Mouse (Mus musculus): ENCODE measurements around the gene Rufy2. TPM values are rescaled to one million over a fixed set of nuclear protein-coding genes. Genes with fewer than 3 reads are reported as not detected.
A peak's percentile ranks its signal among the peaks of the same experiment; 100 is the strongest.

The Rufy2 gene
- total and polyA plus RNA-seq, 3 experiments: 0.57 to 6.5 (median 5.8) TPM

DNA sequence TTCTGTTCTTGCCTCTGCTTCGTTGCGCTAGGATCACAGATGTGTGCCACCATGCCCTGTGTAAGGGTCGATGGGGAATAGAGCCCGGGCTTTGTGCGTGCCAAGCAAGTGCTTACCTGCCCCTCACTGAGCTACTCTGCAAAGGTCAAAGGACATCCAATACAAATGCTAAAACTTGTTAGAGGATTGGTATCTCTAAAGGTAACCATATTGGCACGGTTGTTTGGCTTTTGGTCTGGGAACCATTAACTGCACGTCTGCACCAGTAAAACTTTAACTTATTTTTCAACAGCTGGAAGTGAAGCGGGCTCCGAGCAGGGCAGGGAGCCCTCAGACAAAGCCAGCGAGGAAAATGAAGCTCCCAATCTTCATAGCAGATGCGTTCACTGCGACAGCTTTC lies 81.2 kb downstream of the Rufy2 start:
- Histone ChIP-seq H3K9me3 (replicated peaks) (no peaks in the 10 kb centered on the region), H3K4me1 (ENCODE audit: insufficient read depth, low read depth, low read length) (no peaks in the 10 kb centered on the region), H3K27me3 (ENCODE audit: insufficient read depth, low read length) (peaks cover 6% of the 10 kb centered on the region; the same call in 1 of the 2 replicates), H3K4me3 (ENCODE audit: low read depth, low read length) (no peak overlapping the region), H3K36me3 (replicated peaks) (no peaks in the 10 kb centered on the region)
- DNase-seq (ENCODE audit: low spot score) (no peak), ATAC-seq (ENCODE audit: extremely low read depth, insufficient number of reproducible peaks, low FRiP score, poor library complexity, severe bottlenecking) (no peak)
- TF ChIP-seq CTCF (IDR thresholded peaks at IDR 0.05; ENCODE audit: low read depth, low read length) (no peak), TAL1 (conservative IDR thresholded peaks at IDR 0.05; ENCODE audit: low read depth, low read length) (no peak), POLR2AphosphoS5 (IDR thresholded peaks at IDR 0.05; ENCODE audit: insufficient replicate concordance, low read depth, low read length) (no peak)

- no peak for DNase-seq (ENCODE audit: low spot score)
- TF ChIP-seq GATA2 (IDR thresholded peaks at IDR 0.05; ENCODE audit: borderline replicate concordance, low read depth, low read length) (no peak), GATA1 (IDR thresholded peaks at IDR 0.05; ENCODE audit: borderline replicate concordance, low read length) (no peak), POLR2AphosphoS5 (IDR thresholded peaks at IDR 0.05; ENCODE audit: insufficient replicate concordance, low read depth, low read length) (no peak), CTCF (IDR thresholded peaks at IDR 0.05; ENCODE audit: low read depth, low read length) (no peak), TAL1 (conservative IDR thresholded peaks at IDR 0.05; ENCODE audit: low read depth, low read length) (no peak)
- Histone ChIP-seq H3K27me3 (ENCODE audit: insufficient read depth, low read length) (peaks cover 6% of the 10 kb centered on the region; the same call in 1 of the 2 replicates), H3K4me3 (ENCODE audit: low read depth, low read length) (no peak overlapping the region), H3K9me3 (replicated peaks) (no peaks in the 10 kb centered on the region), H3K36me3 (replicated peaks) (no peaks in the 10 kb centered on the region), H3K4me1 (ENCODE audit: insufficient read depth, low read depth, low read length) (no peaks in the 10 kb centered on the region)
- ATAC-seq (ENCODE audit: extremely low read depth, insufficient number of reproducible peaks, low FRiP score, poor library complexity, severe bottlenecking): no peak
These were observed 82.7 kb downstream of the Rufy2 start for GRCm38 (mm10) chr10:63062696-63063095.

DNA sequence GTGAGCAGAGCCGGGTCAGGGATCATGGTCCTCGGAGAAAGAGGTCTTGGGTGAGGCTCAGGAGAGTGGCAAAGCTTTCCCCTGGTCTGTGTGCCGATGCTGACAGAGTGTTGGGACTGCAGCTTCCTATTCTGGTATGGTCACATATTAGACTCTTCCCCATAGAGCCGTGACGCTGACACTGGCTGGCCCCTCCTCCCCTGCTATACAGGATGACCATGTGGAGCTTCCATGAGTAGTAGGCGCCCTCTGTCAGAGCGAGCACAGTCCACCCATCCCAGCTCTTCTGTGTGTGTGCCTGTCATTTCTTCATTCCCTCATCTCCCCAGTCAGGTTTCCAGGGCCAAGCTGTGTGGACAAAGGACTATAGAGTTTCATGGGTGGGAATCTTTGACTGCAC lies 83.3 kb downstream of the Rufy2 start:
- no peaks in the 10 kb centered on the region for H3K36me3 ChIP-seq (replicated peaks)
- no peak for ATAC-seq (ENCODE audit: extremely low read depth, insufficient number of reproducible peaks, low FRiP score, poor library complexity, severe bottlenecking)
- no peak for TF ChIP-seq CTCF (IDR thresholded peaks at IDR 0.05; ENCODE audit: low read depth, low read length)
- no peak for TF ChIP-seq GATA2 (IDR thresholded peaks at IDR 0.05; ENCODE audit: borderline replicate concordance, low read depth, low read length)
- no peak for TF ChIP-seq GATA1 (IDR thresholded peaks at IDR 0.05; ENCODE audit: borderline replicate concordance, low read length)
- TF ChIP-seq TAL1 (conservative IDR thresholded peaks at IDR 0.05; ENCODE audit: low read depth, low read length): no peak
- TF ChIP-seq POLR2AphosphoS5 (IDR thresholded peaks at IDR 0.05; ENCODE audit: insufficient replicate concordance, low read depth, low read length): no peak
- peaks cover 6% of the 10 kb centered on the region; the same call in 1 of the 2 replicates for H3K27me3 ChIP-seq (ENCODE audit: insufficient read depth, low read length)
- H3K4me1 ChIP-seq (ENCODE audit: insufficient read depth, low read depth, low read length): no peaks in the 10 kb centered on the region
- no peaks in the 10 kb centered on the region for H3K9me3 ChIP-seq (replicated peaks)
- DNase-seq (ENCODE audit: low spot score): no peak
- no peak overlapping the region for H3K4me3 ChIP-seq (ENCODE audit: low read depth, low read length)

DNA sequence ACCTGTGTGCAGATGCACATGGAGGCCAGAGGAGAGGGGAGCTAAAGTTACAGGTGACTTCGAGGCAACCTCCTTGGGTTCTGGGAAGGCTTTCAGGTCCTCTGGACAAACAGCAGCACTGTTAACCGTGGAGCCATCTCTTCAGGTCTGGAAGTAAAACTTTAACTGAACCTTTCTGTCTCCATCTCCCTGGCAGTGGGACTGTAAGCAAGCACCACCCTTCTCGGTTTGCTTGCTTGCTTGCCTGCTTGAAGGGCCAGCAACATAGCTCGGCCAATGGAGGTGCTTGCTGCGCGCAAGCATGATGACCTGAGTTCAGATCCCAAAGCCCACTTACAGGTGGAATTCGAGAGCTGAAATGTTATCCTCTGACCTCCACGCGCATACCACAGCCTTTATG lies 84.5 kb downstream of the Rufy2 start:
- DNase-seq (ENCODE audit: low spot score) (no peak), ATAC-seq (ENCODE audit: extremely low read depth, insufficient number of reproducible peaks, low FRiP score, poor library complexity, severe bottlenecking) (no peak)
- peaks cover 6% of the 10 kb centered on the region; the same call in 1 of the 2 replicates for H3K27me3 ChIP-seq (ENCODE audit: insufficient read depth, low read length)
- TF ChIP-seq POLR2AphosphoS5 (IDR thresholded peaks at IDR 0.05; ENCODE audit: insufficient replicate concordance, low read depth, low read length) (no peak), GATA2 (IDR thresholded peaks at IDR 0.05; ENCODE audit: borderline replicate concordance, low read depth, low read length) (no peak), CTCF (IDR thresholded peaks at IDR 0.05; ENCODE audit: low read depth, low read length) (no peak), TAL1 (conservative IDR thresholded peaks at IDR 0.05; ENCODE audit: low read depth, low read length) (no peak), GATA1 (IDR thresholded peaks at IDR 0.05; ENCODE audit: borderline replicate concordance, low read length) (no peak)
- no peaks in the 10 kb centered on the region for H3K4me1 ChIP-seq (ENCODE audit: insufficient read depth, low read depth, low read length)
- no peaks in the 10 kb centered on the region for H3K9me3 ChIP-seq (replicated peaks)
- no peak overlapping the region for H3K4me3 ChIP-seq (ENCODE audit: low read depth, low read length)
- H3K36me3 ChIP-seq (replicated peaks): no peaks in the 10 kb centered on the region

- Histone ChIP-seq H3K4me3 (ENCODE audit: low read depth, low read length) (no peak overlapping the region), H3K27me3 (ENCODE audit: insufficient read depth, low read length) (peaks cover 6% of the 10 kb centered on the region; the same call in 1 of the 2 replicates), H3K36me3 (replicated peaks) (no peaks in the 10 kb centered on the region), H3K4me1 (ENCODE audit: insufficient read depth, low read depth, low read length) (no peaks in the 10 kb centered on the region), H3K9me3 (replicated peaks) (no peaks in the 10 kb centered on the region)
- DNase-seq (ENCODE audit: low spot score) (no peak), ATAC-seq (ENCODE audit: extremely low read depth, insufficient number of reproducible peaks, low FRiP score, poor library complexity, severe bottlenecking) (no peak)
- no peak for TF ChIP-seq POLR2AphosphoS5 (IDR thresholded peaks at IDR 0.05; ENCODE audit: insufficient replicate concordance, low read depth, low read length)
- no peak for TF ChIP-seq GATA2 (IDR thresholded peaks at IDR 0.05; ENCODE audit: borderline replicate concordance, low read depth, low read length)
These were observed 85.5 kb downstream of the Rufy2 start for GRCm38 (mm10) chr10:63065561-63065960.

DNA sequence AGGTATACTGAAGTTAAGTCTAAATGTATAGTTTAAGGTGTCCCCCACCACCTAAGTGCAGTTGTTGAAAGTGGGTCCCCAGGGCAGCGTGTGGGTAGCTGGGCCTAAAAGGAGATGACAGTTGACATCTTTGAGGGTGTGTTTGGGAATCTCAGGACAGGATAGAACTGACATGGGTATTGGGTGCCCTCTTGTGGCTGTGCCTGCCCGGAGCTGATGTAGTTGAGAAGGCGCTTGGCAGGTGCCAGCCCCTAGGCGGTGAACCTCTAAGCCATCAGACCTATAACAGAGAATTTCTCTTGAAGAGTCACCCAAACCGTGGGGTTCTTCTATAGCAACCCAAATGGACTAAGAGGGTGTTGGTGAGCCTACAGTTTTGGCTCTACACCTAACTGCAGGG lies 86.0 kb downstream of the Rufy2 start:
- DNase-seq (ENCODE audit: low spot score): peak; percentile 3
- Histone ChIP-seq H3K4me3 (ENCODE audit: low read depth, low read length) (no peak overlapping the region), H3K27me3 (ENCODE audit: insufficient read depth, low read length) (peaks cover 6% of the 10 kb centered on the region; the same call in 1 of the 2 replicates), H3K36me3 (replicated peaks) (no peaks in the 10 kb centered on the region), H3K4me1 (ENCODE audit: insufficient read depth, low read depth, low read length) (no peaks in the 10 kb centered on the region), H3K9me3 (replicated peaks) (no peaks in the 10 kb centered on the region)
- TF ChIP-seq GATA1 (IDR thresholded peaks at IDR 0.05; ENCODE audit: borderline replicate concordance, low read length): no peak
- ATAC-seq (ENCODE audit: extremely low read depth, insufficient number of reproducible peaks, low FRiP score, poor library complexity, severe bottlenecking): no peak

Other genes with a start within 250 kb of the Rufy2 start
- 181 and 186 TPM in 2 replicates for gene Ccar1, start 187.9 kb upstream of the Rufy2 start, total RNA-seq (2014; fragmentation: Nextera tagmentation)
- 61.6 and 75.1 TPM in 2 replicates for gene Ccar1, start 187.9 kb upstream of the Rufy2 start, total RNA-seq (2017)
- 5.8 and 8.7 TPM in 2 replicates for gene Ccar1, start 187.9 kb upstream of the Rufy2 start, polyA plus RNA-seq (2012)
- gene Tet1, start 71.2 kb upstream of the Rufy2 start, total RNA-seq (2014; fragmentation: Nextera tagmentation): not detected in 2 replicates
- gene Tet1, start 71.2 kb upstream of the Rufy2 start, total RNA-seq (2017): 0.29 and 0.44 TPM in 2 replicates
- not detected in 2 replicates for gene Tet1, start 71.2 kb upstream of the Rufy2 start, polyA plus RNA-seq (2012)
- 14.0 and 14.7 TPM in 2 replicates for gene Slc25a16, start 59.6 kb upstream of the Rufy2 start, total RNA-seq (2014; fragmentation: Nextera tagmentation)
- gene Slc25a16, start 59.6 kb upstream of the Rufy2 start, total RNA-seq (2017): 12.1 and 14.2 TPM in 2 replicates
- 7.2 and 9.7 TPM in 2 replicates for gene Slc25a16, start 59.6 kb upstream of the Rufy2 start, polyA plus RNA-seq (2012)
- gene Dna2, start 33.2 kb upstream of the Rufy2 start, total RNA-seq (2014; fragmentation: Nextera tagmentation): 21.3 and 25.4 TPM in 2 replicates
- gene Dna2, start 33.2 kb upstream of the Rufy2 start, total RNA-seq (2017): 21.4 and 24.5 TPM in 2 replicates
- gene Dna2, start 33.2 kb upstream of the Rufy2 start, polyA plus RNA-seq (2012): 8.0 and 9.6 TPM in 2 replicates
- gene Hnrnph3, start 44.0 kb downstream of the Rufy2 start, total RNA-seq (2014; fragmentation: Nextera tagmentation): 12.2 and 26.2 TPM in 2 replicates
- 16.9 and 28.8 TPM in 2 replicates for gene Hnrnph3, start 44.0 kb downstream of the Rufy2 start, total RNA-seq (2017)
- gene Hnrnph3, start 44.0 kb downstream of the Rufy2 start, polyA plus RNA-seq (2012): 7.3 and 7.8 TPM in 2 replicates
- not detected in 2 replicates for gene Pbld2, start 44.1 kb downstream of the Rufy2 start, total RNA-seq (2014; fragmentation: Nextera tagmentation)
- 0.23 TPM in 1 of 2 replicates, not detected in the other for gene Pbld2, start 44.1 kb downstream of the Rufy2 start, total RNA-seq (2017)
- not detected in 2 replicates for gene Pbld2, start 44.1 kb downstream of the Rufy2 start, polyA plus RNA-seq (2012)
- not detected in 2 replicates for gene Pbld1, start 79.9 kb downstream of the Rufy2 start, total RNA-seq (2014; fragmentation: Nextera tagmentation)
- gene Pbld1, start 79.9 kb downstream of the Rufy2 start, total RNA-seq (2017): 0.33 and 0.41 TPM in 2 replicates
- not detected in 2 replicates for gene Pbld1, start 79.9 kb downstream of the Rufy2 start, polyA plus RNA-seq (2012)
- not detected in 2 replicates for gene Atoh7, start 119.4 kb downstream of the Rufy2 start, total RNA-seq (2014; fragmentation: Nextera tagmentation)
- not detected in 2 replicates for gene Atoh7, start 119.4 kb downstream of the Rufy2 start, total RNA-seq (2017)
- not detected in 2 replicates for gene Atoh7, start 119.4 kb downstream of the Rufy2 start, polyA plus RNA-seq (2012)
- not detected in 2 replicates for gene Mypn, start 223.7 kb downstream of the Rufy2 start, total RNA-seq (2014; fragmentation: Nextera tagmentation)
- not detected in 2 replicates for gene Mypn, start 223.7 kb downstream of the Rufy2 start, total RNA-seq (2017)
- gene Mypn, start 223.7 kb downstream of the Rufy2 start, polyA plus RNA-seq (2012): not detected in 2 replicates